Mouse (Mus musculus) hindbrain, embryonic 10.5 days (tissue): ENCODE data around the gene Rims3. TPM values are rescaled to one million over a fixed set of nuclear protein-coding genes. Genes with fewer than 3 reads are reported as not detected.

Experiments used
- DNase-seq: peaks from one replicate; pipeline ENCODE4 v3.0.0-alpha.2; 2017; ENCODE audit warnings: low spot score
- H3K27ac ChIP-seq: fragments of 300-500 bp; sonication (generic); 2 replicates; pipeline ENCODE4 v1.5.1; 2016; ENCODE audit warnings: mild to moderate bottlenecking, moderate library complexity
- H3K27me3 ChIP-seq: fragments of 300-500 bp; sonication (generic); 2 replicates; pipeline ENCODE4 v1.6.1; 2016; ENCODE audit warnings: mild to moderate bottlenecking; ENCODE audit not compliant: poor library complexity, insufficient read depth, severe bottlenecking
- H3K36me3 ChIP-seq: fragments of 300-500 bp; sonication (generic); 2 replicates; pipeline ENCODE4 v1.6.1; 2016; ENCODE audit warnings: mild to moderate bottlenecking, moderate library complexity
- H3K4me1 ChIP-seq: fragments of 300-500 bp; sonication (generic); replicated peaks from 2 replicates; pipeline ENCODE4 v1.6.1; 2016; ENCODE audit warnings: mild to moderate bottlenecking
- H3K4me3 ChIP-seq: fragments of 300-500 bp; sonication (generic); 2 replicates; pipeline ENCODE4 v1.5.1; 2016; ENCODE audit warnings: mild to moderate bottlenecking, moderate library complexity
- H3K9me3 ChIP-seq: fragments of 300-500 bp; sonication (generic); 2 replicates; pipeline ENCODE4 v1.6.1; 2016; ENCODE audit warnings: mild to moderate bottlenecking, moderate library complexity
- WGBS: fragments of 180-500 bp; shearing (Covaris S2); methylation state at CpG from one replicate; pipeline ENCODE4 v1.1.7; 2016; 5-methylcytosine and 5-hydroxymethylcytosine counted together
- polyA plus RNA-seq: library from polyadenylated mRNA; unstranded; fragments of >200 nt; fragmentation: Nextera tagmentation; extraction: Ambion mirVana; gene quantifications from 2 replicates; pipeline ENCODE4 v1.2.1, GENCODE M21; 2016

Rims3 gene
- polyA plus RNA-seq, 1 experiment from 2014 or later, result 5.2 TPM

DNA sequence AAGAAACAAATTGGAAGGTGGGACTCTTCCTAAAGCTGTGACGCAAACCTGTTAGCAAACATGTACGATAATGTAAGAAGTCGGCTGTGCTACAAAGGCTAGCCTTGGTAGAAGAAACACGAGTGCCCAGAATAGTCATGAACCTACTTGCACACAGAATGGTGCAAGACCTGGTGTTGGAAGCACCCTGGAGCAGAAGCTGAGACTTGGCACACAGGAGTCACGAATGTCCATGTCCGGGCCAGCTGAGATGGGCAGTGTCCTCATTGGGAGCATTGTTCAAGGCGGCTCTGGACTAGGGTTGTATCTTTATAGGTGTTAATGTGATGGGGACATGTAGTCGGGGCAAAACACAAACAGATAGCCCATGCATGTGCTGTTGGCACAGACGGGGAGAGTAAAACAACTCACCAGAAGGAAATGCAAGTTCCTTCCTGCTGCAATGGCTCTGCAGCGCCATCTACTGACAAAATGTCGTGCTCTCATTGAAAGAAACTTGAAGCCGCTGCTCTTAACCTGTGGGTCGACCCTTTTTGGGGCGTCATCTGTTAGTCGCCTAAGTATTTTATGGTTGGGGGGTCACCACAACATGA lies 55.0 kb downstream of the Rims3 start:
- Histone ChIP-seq H3K27ac (no peak overlapping the region), H3K4me3 (no peak overlapping the region), H3K9me3 (no peaks in the 10 kb centered on the region), H3K4me1 (no peaks in the 10 kb centered on the region), H3K27me3 (no peaks in the 10 kb centered on the region), H3K36me3 (no peaks in the 10 kb centered on the region)
- DNase-seq, result peak; percentile 77
- 31% methylated on average over 15 of the region's 15 CpGs for WGBS

DNA sequence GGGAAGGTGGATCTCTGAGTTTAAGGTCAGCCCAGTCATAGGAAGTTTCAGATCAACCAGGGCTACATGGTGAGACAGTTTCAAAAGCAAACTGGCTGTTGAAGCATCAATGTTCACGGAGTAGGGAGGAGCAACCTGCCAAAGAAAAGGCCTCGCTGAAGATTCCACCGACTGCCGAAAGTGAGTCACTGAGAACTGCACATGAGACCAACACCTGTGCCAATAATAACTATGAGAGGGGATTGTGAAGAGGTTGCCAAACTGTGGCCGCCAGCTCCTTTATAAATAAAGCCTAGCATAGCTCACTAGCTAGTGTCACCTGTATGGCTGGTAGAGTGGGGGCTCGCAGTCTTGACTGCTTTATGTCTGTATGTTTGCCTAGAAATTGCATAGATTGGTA lies 56.5 kb downstream of the Rims3 start:
- no peaks in the 10 kb centered on the region for H3K9me3 ChIP-seq
- no peaks in the 10 kb centered on the region for H3K36me3 ChIP-seq
- WGBS, result 88% methylated on average over 6 of the region's 6 CpGs
- no peak overlapping the region for H3K4me3 ChIP-seq
- H3K27me3 ChIP-seq, result no peaks in the 10 kb centered on the region
- DNase-seq, result no peak
- H3K27ac ChIP-seq, result no peak overlapping the region
- no peaks in the 10 kb centered on the region for H3K4me1 ChIP-seq

DNA sequence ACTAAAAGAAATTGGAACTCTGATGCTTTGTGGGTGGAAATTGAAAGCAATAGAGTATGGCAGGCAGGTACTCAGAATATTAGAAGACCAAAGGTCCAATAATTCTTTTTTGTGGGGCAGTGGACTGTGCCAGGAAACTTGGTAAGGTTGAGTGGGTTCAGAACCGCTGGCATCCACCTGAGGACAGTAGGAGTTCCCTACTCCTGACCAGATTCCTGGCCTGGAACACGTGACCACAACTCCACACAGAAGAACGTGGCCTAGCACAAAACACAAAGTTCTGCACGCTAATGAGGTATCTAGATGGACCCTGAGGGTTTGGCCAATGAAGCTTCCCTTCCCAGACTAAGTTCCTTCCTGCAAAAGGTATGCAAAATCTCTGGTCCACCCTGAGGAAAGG lies 58.2 kb downstream of the Rims3 start:
- WGBS, result 47% methylated on average over 4 of the region's 4 CpGs
- Histone ChIP-seq H3K4me3 (no peak overlapping the region), H3K4me1 (no peaks in the 10 kb centered on the region)

DNA sequence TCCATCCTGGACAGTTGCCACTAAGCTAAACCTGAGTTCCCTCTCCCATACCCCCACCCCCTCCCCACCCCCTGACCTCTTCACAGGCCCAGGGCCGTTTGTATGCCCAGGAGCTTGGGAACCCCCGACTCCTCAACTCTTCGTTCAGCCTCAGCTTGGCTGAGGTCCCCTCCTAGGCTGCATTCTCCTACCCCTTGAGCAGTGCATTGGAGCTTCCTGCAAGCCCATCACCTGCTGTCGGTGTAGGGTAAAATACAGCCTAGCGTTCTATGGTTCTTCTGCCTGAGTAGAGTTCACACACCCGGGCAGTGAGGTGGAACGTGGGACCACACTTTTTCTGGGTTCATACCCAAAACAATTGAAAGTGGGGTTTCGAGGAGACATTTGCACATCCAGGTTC lies 58.8 kb downstream of the Rims3 start:
- Histone ChIP-seq H3K27ac (no peak overlapping the region), H3K27me3 (no peaks in the 10 kb centered on the region), H3K36me3 (no peaks in the 10 kb centered on the region), H3K9me3 (no peaks in the 10 kb centered on the region), H3K4me3 (no peak overlapping the region), H3K4me1 (no peaks in the 10 kb centered on the region)
- WGBS, result 66% methylated on average over 8 of the region's 8 CpGs
- no peak for DNase-seq

More for the DNA sequence above, 58.2 kb downstream of the Rims3 start:
- no peak for DNase-seq
- no peaks in the 10 kb centered on the region for H3K27me3 ChIP-seq
- H3K9me3 ChIP-seq, result no peaks in the 10 kb centered on the region
- H3K27ac ChIP-seq, result no peak overlapping the region
- H3K36me3 ChIP-seq, result no peaks in the 10 kb centered on the region

DNA sequence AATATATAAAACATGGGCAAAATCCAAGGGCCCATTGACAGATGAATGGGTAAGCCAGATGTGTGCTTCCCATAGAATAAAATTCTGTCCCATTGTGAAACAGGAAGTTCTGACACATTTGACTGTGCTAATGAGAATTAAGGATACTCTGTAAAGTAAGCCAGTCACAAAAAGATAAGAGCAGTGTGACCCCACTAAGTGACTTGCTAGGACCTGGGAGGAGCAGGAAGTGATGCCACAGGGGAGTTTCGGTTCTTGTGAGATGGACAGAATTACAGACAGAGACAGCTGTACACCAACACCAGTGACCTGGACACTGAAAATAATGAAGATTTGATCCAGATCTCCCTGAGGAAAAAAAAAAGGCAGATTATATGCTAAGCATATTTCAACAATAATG lies 59.2 kb downstream of the Rims3 start:
- DNase-seq, result no peak
- Histone ChIP-seq H3K4me1 (no peaks in the 10 kb centered on the region), H3K4me3 (no peak overlapping the region), H3K27ac (no peak overlapping the region), H3K9me3 (no peaks in the 10 kb centered on the region), H3K36me3 (no peaks in the 10 kb centered on the region), H3K27me3 (no peaks in the 10 kb centered on the region)
- WGBS, result 87% methylated on average over 1 of the region's 1 CpGs

DNA sequence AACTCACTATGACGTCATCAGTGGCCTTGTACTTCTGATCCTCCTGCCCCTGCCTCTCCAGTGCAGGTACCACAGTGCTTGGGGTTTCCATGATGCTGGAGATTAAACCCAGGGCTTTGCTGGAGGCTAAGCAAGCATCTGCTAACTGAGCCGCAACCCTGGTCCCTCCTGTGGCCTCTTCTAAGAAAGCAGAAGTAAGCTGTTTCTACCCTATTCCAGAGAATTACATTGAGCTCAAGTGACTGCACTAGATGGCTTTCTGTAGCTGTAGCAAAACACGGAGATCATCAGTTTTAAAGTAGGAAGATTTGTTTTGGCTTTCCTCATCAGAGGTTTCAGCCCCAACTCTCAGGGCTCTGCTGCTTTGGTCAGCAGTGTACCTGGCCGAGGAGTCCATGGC lies 59.9 kb downstream of the Rims3 start:
- Histone ChIP-seq H3K9me3 (no peaks in the 10 kb centered on the region), H3K36me3 (peaks cover 3% of the 10 kb centered on the region), H3K4me1 (no peaks in the 10 kb centered on the region), H3K27ac (no peak overlapping the region), H3K27me3 (no peaks in the 10 kb centered on the region), H3K4me3 (no peak overlapping the region)
- no peak for DNase-seq
- WGBS, result 75% methylated on average over 4 of the region's 4 CpGs

DNA sequence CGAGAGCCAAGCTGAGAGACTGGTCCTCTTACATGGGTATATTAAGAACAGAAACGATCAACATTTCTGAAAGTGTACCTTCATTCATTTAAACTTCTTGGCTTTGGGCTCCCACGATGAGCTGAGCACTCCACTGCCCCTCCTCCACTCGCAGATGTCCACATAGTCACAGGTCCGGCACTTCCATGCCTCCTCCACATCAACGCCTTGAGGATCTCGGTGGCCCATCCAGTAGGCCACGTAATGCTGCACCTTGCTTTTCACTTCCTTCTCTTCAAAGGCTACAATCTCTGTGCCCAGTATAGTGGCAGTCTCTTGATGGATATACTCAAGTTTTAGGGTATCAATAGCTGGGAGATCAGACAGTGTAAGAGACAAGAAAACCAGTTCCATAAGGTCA lies 66.8 kb downstream of the Rims3 start:
- H3K36me3 ChIP-seq, result peaks cover 42% of the 10 kb centered on the region
- peaks cover 13% of the 10 kb centered on the region; the same call in 1 of the 2 replicates for H3K9me3 ChIP-seq
- no peaks in the 10 kb centered on the region for H3K27me3 ChIP-seq
- WGBS, result 95% methylated on average over 8 of the region's 8 CpGs
- H3K4me1 ChIP-seq, result peaks cover 18% of the 10 kb centered on the region; the same call in 1 of the 2 replicates
- no peak overlapping the region for H3K4me3 ChIP-seq
- DNase-seq, result no peak
- no peak overlapping the region for H3K27ac ChIP-seq

DNA sequence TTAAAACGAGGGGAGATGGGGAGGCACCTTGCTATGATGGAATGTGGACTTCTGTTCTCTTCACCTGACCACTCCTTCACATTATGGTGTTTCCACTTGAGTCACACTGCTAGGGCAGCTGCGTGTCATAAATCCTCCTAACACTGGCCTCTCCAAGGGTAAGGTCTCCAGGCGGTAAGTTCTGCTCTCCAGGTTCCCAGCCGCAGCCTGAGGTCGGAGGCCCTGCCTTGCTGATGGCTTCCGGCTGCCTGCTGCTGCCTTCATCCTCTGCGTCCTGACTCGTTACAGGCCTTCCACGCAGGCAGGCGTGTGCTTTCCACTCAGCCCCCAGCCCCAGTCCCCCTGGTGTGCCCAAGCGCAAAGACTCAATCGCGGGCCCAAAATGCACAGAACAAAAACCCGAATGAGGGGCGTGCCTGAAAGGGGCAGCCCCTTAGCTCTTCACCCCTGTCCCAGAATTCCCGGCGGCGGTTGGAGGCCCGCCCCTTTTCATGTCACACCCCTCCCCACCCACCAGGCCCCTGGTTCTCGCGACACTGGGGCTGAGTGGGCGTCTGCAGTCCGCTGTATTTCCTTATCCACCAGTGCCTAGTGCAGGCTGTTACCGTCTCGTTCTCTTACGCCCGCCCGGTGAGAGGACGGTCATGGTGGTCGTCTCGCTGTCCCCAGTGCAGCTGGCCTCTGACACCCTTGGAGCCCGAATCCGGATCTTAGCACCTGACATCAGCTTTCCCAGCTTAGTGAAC lies 70.1 kb downstream of the Rims3 start, which contains the start of gene Exo5:
Exo5 (minus strand) TSS at position 464 of the 746 bp plus-strand sequence.
- peak; percentile 95 for DNase-seq
- Histone ChIP-seq H3K27ac (peak within 1 kb of the TSS; percentile 94), H3K36me3 (peaks cover 37% of the 10 kb centered on the region), H3K4me1 (peaks cover 18% of the 10 kb centered on the region; the same call in 1 of the 2 replicates), H3K4me3 (peak within 1 kb of the TSS; percentile 63), H3K27me3 (no peaks in the 10 kb centered on the region), H3K9me3 (peaks cover 13% of the 10 kb centered on the region; the same call in 1 of the 2 replicates)
- WGBS, result under 1% methylated on average over 33 of the region's 33 CpGs

DNA sequence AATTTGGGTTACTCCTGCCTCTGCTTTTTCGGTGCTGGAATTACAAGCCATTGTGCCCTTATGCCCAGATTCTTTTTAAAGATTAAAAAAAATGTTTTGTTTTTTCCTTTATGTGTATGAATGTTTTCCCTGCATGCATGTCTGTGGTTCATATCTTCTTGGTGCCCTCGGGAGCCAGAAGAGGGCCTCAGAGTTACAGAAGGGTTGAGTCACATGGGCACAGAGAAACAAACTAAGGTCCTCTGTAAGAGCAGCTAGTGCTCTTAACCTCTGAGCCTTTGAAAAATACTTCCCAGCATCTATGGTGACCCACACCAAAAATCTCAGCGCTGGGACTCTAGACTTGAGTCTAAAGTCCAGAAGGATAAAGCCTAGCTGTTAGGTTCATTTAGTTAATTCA lies 70.8 kb downstream of the Rims3 start:
- peaks cover 18% of the 10 kb centered on the region; the same call in 1 of the 2 replicates for H3K4me1 ChIP-seq
- no peaks in the 10 kb centered on the region for H3K27me3 ChIP-seq
- peak; percentile 30 for DNase-seq
- WGBS, result 22% methylated on average over 3 of the region's 3 CpGs
- H3K36me3 ChIP-seq, result peaks cover 32% of the 10 kb centered on the region
- H3K9me3 ChIP-seq, result peaks cover 14% of the 10 kb centered on the region
- H3K4me3 ChIP-seq, result peak overlapping the region; percentile 63
- peak overlapping the region; percentile 94 for H3K27ac ChIP-seq

DNA sequence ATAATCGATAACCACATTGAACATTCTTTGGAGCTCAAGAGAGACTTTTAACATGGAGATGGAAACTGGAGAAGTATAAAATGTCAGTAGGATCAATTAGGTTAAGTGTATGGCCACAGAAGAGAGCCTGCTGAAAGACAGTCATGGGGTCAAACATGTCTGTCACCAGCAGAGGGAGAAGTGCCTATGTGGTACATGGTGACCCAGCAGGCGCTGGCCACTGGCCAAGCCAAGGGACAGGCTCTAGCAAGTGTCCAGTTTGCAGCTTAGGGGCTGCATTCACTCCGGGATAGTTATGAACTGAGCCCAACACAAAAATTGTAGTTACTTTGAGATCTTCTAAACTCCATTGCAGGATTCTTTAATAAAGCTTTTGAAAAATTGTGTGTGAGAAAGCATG lies 74.1 kb downstream of the Rims3 start:
- Histone ChIP-seq H3K9me3 (peaks cover 10% of the 10 kb centered on the region), H3K27ac (no peak overlapping the region), H3K36me3 (peaks cover 18% of the 10 kb centered on the region), H3K27me3 (no peaks in the 10 kb centered on the region), H3K4me1 (peaks cover 13% of the 10 kb centered on the region; the same call in 1 of the 2 replicates), H3K4me3 (no peak overlapping the region)
- DNase-seq, result no peak
- WGBS, result 86% methylated on average over 3 of the region's 3 CpGs

DNA sequence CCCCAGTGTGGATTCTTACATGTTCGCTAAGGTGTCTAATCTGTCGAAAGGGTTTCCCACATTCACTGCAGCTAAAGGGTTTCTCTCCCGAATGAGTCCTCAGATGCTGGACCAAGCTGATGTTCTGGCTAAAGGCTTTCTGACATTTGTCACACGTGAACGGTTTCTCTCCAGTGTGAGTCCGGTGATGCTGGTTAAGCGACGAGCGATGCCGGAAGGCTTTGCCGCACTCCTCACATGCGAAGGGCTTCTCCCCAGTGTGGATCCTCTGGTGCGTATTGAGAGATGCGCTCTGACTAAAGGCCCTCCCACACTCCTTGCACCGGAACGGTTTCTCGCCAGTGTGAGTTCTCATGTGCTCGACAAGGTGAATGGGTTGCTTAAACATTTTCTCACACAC lies 76.1 kb downstream of the Rims3 start:
- peaks cover 33% of the 10 kb centered on the region for H3K36me3 ChIP-seq
- no peak overlapping the region for H3K4me3 ChIP-seq
- H3K27me3 ChIP-seq, result no peaks in the 10 kb centered on the region
- peaks cover 10% of the 10 kb centered on the region for H3K9me3 ChIP-seq
- WGBS, result 94% methylated on average over 18 of the region's 18 CpGs
- H3K4me1 ChIP-seq, result no peaks in the 10 kb centered on the region
- DNase-seq, result no peak
- no peak overlapping the region for H3K27ac ChIP-seq

DNA sequence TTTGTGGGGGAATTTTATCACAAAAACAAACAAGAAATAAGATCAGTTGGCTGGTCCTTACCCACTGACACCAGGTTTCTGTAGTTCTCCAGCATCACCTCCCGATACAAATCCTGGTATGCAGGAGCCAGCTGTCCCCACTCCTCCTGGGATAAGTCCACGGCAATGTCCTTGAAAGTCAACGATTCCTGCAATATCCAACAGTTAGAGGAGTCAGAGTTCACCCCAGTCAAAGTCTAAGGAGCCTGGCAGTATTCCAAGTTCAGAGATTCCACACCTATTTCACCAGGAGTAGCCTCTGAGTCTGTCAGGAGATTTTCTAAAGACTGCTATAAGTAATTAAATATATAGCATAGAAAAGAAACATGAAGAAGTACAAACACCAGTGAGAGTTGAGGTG lies 80.4 kb downstream of the Rims3 start:
- H3K4me3 ChIP-seq, result no peak overlapping the region
- 91% methylated on average over 3 of the region's 3 CpGs for WGBS
- H3K9me3 ChIP-seq, result peaks cover 10% of the 10 kb centered on the region
- no peak overlapping the region for H3K27ac ChIP-seq
- no peak for DNase-seq
- H3K36me3 ChIP-seq, result peaks cover 33% of the 10 kb centered on the region
- no peaks in the 10 kb centered on the region for H3K27me3 ChIP-seq
- no peaks in the 10 kb centered on the region for H3K4me1 ChIP-seq
